Mouse (Mus musculus): Measurements from ENCODE around the gene Pla2r1.

Gene Pla2r1

DNA sequence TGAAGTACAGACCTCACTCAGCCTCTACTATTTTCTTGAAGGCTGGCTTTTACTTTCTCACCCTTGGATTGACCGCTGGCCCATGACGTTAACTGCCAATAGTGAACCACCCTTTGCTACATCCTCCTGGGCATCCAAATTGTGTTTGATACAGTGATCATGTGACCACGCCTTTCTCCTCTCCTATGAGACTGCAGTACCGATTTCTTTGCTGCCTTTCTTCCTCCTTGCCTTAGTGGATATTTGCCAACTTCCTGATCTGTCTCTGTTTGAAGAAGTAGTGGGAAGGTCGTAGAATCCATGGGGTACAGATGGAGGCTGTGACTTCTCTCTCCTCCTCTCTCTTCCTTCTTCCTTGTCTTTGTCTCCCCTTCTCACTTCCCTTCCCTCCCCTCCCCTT lies 147.7 kb downstream of the Pla2r1 start:
- DNase-seq (ENCODE audit: low read depth, low spot score) = no peak

DNA sequence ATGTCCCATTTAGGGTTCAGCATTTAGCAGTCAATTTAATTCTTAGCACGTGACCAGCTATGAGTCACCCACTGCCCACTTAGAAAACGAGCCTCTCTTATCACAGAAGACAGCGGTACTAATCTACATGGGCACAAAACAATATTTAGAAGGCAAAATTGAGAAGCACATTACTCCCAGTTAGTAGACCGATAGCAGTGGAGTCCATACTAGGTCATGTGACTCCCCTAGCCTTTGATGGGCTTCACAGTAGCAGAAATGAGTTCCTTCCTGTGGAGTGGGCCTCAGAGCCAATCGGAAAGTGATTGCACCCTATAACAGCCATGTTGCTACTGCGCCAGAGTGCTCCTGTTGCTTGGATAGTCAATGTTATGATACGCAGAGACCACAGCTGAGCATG lies 148.3 kb downstream of the Pla2r1 start:
- no peak for DNase-seq (ENCODE audit: low read depth, low spot score)

DNA sequence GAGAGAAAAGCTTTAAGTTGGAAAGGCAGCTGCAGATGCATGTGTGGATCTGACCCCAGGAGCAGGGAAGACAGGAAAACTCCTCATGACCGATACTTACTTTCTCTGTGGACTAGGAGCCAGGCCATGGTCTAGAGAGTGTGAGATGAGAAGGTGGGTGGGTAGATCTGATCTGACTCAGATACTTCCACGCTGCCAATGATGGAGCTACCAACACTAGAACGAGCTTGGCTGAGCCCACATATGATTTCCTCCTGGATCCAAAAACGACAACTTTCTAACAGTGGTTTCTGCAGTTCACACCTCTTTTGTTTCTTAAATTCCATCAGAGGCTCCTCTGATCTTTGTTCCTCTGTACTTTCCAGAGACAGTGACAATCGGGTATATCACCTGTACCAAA lies 151.4 kb downstream of the Pla2r1 start:
- no peak for DNase-seq (ENCODE audit: low read depth, low spot score)

GRCm38 (mm10) chr2:60393786-60394185 lies 159.3 kb downstream of the Pla2r1 start:
- no peak for DNase-seq (ENCODE audit: low read depth, low spot score)

DNA sequence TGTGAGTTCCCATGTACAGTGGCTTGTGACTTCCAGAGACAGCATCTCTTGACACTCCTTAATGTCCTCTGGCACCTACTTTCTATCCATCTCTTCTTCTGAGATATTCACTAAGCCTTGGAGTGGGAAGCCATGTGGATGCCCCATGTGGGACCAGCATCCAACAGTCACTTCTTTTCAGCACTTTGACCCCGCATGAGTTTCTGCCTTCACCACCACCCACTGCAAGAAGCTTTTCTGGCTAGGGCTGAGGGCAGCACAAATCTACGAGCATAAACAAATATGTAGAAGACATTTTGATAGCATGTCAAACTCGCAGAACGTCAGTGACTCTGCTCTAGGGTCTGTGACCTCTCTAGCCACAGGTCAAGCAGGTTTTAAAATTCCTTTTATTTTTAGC lies 160.8 kb downstream of the Pla2r1 start:
- no peak for DNase-seq (ENCODE audit: low read depth, low spot score)

DNA sequence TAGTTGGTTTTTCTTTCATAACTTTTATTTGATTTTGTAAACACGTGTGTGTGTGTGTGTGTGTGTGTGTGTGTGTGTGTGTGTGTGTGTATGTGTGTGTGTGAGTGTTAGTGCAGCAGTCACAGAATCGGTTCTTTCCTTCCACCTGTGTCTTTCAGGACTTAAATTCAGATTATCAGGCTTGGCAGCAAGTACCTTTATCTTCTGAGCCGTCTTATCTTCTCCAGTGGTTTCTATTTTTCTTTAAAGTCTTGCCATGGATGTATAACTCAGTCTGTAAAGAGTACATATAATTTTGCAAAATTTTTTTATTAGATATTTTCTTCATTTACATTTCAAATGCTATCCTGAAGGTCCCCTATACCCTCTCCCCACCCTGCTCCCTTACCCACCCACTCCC lies 165.7 kb downstream of the Pla2r1 start:
- DNase-seq (ENCODE audit: low read depth, low spot score) = no peak

GRCm38 (mm10) chr2:60386835-60387234 lies 166.3 kb downstream of the Pla2r1 start:
- no peak for DNase-seq (ENCODE audit: low read depth, low spot score)

GRCm38 (mm10) chr2:60384763-60385085 lies 168.4 kb downstream of the Pla2r1 start:
- DNase-seq (ENCODE audit: low read depth, low spot score) = peak; percentile 91

DNA sequence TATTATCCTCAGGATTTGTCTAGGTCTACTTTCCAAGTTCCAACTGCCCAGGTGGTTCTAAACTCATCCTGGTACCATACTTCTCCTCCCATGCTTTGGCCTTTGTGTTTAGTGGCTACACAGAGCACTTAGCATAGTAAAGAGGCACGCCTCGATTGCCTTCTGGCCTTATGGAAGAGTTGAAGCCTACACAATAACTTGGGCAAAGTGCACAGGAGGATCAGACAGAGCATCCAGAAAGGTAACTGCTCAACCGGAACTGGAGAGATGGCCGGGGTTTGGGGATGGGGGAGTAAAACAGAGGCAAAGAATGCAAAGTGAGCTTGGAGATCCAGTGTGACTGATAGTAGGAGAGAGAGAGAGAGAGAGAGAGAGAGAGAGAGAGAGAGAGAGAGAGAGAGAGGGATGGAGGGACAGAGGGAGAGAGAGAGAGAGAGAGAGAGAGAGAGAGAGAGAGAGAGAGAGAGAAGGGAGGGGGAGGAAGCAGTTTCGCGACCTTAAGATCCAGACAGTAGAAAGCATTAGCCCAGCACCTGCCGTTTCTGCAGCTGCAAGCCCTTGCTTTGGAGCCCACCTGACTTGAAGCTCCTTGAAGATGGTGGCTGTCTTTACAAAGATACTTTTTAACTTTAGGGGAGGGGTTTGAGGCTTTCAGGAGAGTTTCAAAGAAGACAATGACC lies 168.9 kb downstream of the Pla2r1 start:
- DNase-seq (ENCODE audit: low read depth, low spot score) = peak; percentile 74

DNA sequence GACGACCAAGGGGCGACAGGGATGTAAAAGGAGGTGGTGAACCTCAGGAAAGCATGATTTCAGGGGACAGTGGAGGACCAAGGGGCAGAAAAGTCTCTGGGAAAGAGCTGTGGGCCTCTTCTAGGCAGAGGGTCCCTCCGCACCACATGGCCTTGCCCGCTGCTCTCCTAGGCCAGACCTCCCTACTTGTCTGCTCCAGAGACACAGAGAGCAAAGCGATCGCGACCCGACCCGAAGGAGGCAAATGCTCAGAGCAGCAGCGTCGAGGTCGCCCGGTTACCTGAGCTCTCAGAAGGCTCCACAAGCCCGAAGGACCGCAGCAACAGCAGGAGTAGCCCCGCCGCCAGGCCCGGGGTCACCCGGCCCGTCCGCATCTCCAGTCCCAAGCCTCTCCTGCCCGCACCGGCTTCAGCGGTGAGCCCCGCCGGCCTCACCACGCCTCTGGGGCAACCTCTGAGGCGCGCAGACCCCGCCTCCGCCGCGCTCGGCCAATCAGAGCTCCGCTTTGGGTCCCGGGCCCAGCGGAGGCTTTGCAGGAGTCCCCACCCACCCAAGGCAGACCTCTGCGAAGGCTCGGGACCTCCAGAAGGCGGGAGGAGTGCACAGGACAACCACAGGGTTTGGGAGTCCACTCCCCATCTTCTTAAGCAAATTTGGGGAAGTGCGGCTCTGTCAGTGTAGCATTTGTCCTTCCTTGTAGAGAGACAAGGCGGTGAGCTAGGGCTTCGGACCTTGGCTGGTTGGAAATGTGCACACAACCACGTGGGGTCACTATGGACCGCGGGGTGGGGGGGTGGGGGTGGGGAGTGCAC lies 170.0 kb downstream of the Pla2r1 start, which contains the start of gene Ly75:
Gene Ly75, minus strand, starts transcription at position 446 of the 812 bp plus-strand sequence.
- DNase-seq (ENCODE audit: low read depth, low spot score) = peak; percentile 95

DNA sequence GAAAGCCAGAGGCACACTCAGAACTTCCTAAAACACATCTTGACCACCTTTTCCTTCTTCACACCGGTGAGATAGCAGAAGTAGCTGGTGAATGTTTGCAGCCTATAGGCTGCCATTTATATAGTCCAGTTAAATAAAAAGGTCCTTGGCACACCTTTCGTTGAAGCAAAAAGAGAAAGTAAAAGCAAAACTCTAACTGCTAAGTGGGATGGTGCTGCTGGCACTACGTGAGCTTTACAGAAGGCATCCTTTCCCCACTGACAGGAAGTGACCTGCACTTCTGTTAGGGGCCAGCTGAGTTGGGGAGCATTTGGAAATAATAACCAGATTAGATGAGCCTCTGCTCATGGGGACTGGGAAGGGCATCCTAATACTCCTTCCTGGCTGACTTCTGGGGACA lies 170.8 kb downstream of the Pla2r1 start:
- no peak for DNase-seq (ENCODE audit: low read depth, low spot score)

DNA sequence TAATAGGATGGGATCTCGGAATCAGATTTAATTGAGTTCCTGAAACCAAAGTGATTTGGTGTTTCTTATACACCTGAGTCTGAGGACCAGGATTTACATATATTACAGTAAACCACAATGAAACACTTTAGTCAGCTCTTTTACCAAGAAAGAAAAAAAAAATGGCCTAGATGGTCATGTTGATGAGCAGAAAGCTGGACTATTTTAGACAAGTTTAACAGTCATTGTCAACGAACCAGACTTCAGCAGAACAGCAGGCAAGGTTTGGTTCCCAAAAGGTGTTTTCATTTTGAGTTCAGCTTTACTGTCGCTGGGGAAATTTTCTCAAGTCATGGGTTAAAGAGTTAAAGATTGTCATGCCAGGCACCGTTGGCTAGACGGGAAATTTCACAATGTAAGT lies 175.8 kb downstream of the Pla2r1 start:
- no peak for DNase-seq (ENCODE audit: low read depth, low spot score)

DNA sequence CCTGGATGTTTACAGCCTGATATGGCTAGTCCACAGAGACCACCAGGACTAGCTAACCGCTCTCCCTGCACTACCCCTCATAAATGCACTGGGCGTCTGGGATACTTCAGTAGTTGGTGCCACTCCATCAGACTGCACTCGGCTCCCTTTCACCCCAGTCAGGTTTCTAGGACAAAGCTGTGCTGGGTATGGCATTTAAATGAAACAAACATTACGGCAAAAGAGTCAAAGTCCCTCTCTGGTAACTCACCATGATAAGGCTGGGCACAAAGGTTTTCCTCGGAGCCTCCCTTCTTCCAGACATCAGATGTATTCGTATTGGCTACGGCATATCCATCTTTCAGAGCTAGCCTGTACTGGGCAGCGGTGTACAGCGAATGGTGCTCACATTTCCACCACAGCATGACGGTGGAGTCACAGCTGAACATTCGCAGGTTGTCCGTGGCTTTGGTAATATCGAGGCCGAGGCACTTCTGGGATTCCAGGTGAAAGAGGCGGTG lies 177.4 kb downstream of the Pla2r1 start:
- no peak for DNase-seq (ENCODE audit: low read depth, low spot score)

DNA sequence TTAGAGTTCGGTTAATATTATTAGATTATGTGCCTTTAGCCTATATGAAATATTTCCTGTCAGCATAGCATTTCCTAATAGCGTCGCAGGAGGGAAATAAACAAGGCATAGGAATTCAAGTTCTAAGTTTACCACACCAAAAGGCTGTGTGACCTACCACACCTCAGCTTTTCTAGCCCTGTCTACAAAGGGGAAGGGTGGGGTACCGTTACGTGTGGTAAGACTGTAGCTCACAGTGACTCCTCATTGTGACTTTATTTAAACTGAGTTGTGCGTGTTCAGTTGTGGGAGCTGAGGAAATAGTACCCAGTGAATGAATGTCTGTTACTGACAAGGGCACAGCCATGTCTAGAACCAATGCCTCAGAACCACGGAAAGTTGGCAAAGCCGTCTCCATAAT lies 178.0 kb downstream of the Pla2r1 start:
- peak; percentile 72 for DNase-seq (ENCODE audit: low read depth, low spot score)

DNA sequence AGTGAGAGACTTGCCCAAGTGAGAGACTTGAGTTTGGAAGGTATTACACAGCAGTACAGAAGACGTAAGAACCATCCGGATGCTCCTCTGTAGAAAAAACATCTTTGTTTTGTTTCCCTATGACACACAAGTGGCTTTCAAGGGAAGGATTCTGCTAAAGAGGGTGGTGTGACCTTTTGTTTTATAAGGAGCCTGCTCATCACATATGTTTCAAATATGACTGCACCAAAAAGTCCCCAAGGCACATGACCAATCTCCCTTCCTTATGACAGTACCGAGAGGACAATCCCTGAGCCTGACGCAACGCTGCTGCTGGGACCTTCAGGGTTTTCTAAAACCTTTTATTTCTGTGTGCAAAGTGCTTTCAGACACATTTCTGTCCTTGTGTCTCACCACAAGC lies 182.9 kb downstream of the Pla2r1 start:
- DNase-seq (ENCODE audit: low read depth, low spot score) = no peak

DNA sequence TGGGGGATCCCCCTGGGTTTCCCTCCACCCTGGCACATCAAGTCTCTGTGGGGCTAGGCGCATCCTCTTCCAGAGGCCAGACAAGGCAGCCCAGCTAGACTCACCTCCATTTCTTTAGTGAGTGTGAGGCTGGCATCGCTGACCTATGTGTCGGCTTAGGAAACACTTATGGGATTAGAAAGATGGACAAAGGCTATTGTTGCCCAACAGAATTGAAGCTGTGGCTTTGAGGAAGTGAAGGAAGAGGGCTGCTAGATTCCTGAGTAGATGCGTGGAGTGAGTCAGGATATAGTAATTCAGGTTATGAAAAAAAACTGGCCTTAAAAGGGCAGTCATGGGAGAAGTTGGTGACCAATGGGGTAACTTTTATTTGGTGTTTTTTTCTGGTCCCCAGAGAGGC lies 183.7 kb downstream of the Pla2r1 start:
- no peak for DNase-seq (ENCODE audit: low read depth, low spot score)

- DNase-seq (ENCODE audit: low read depth, low spot score) = no peak
Measured at GRCm38 (mm10) chr2:60367871-60368270, 185.2 kb downstream of the Pla2r1 start.

Data from ES-CJ7 (cell line).